Mouse (Mus musculus) myocyte (in vitro differentiated cells): ENCODE measurements at regions not wholly inside any gene's neighbourhood (a gene's known extent, or its start where the extent isn't known, plus 50 kb on each side); places are given as distances from the start of the nearest gene placed in this dataset.

Source experiments
- MAX ChIP-seq: IDR thresholded peaks from one replicate; pipeline ENCODE4 v1.6.1; 2011; ENCODE audit warnings: low read depth, mild to moderate bottlenecking, control low read depth
- POLR2A ChIP-seq: IDR thresholded peaks from one replicate; pipeline ENCODE4 v1.6.1; 2011; ENCODE audit warnings: low read depth, mild to moderate bottlenecking, control low read depth, moderate library complexity; ENCODE audit not compliant: insufficient read length
- POLR2AphosphoS2 ChIP-seq: IDR thresholded peaks from one replicate; pipeline ENCODE4 v1.6.1; 2011; ENCODE audit warnings: low read depth, control low read depth; ENCODE audit not compliant: insufficient read length
- TCF12 ChIP-seq: IDR thresholded peaks from one replicate; pipeline ENCODE4 v1.6.1; 2011; ENCODE audit warnings: mild to moderate bottlenecking, control low read depth; ENCODE audit not compliant: poor library complexity, insufficient read depth, severe bottlenecking
- USF1 ChIP-seq: IDR thresholded peaks from one replicate; pipeline ENCODE4 v1.6.1; 2011; ENCODE audit warnings: low read depth, mild to moderate bottlenecking, control low read depth, moderate library complexity

DNA sequence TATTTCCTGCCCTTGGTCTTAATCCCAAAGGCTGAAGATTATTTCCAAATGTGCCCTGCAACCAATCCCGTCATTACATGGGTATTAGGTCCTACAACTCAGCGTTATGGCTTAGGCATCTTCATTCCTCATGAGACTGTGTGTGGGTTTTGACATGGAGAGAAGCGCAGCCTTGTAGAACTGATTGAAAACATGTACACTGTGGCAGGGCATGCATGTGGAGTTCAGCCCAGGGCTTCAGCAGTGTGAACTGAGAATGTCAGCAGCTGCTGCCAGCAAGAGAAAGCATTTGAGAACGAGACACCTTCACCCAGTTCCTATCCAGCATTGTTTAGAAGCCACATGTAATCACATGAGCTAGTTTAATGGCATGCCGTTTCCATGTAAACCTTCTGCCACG is 149.3 kb downstream of the Lyplal1 start:
- TF ChIP-seq POLR2AphosphoS2 (no peak), POLR2A (no peak), MAX (no peak), TCF12 (no peak), USF1 (no peak)
